Mouse (Mus musculus) olfactory bulb, adult 2 months (tissue): Measurements from ENCODE around the gene Ramp3.

Experiments used
- CTCF ChIP-seq: fragments of 200-500 bp; IDR thresholded peaks from 2 replicates; pipeline ENCODE4 v1.5.1; 2012; ENCODE audit warnings: low read depth, mild to moderate bottlenecking, low read length, moderate library complexity; ENCODE audit not compliant: insufficient read depth
- POLR2A ChIP-seq: fragments of 200-500 bp; IDR thresholded peaks from 2 replicates; pipeline ENCODE4 v1.6.1; 2012; ENCODE audit warnings: mild to moderate bottlenecking, low read depth, low read length, moderate library complexity; ENCODE audit not compliant: insufficient read depth

DNA sequence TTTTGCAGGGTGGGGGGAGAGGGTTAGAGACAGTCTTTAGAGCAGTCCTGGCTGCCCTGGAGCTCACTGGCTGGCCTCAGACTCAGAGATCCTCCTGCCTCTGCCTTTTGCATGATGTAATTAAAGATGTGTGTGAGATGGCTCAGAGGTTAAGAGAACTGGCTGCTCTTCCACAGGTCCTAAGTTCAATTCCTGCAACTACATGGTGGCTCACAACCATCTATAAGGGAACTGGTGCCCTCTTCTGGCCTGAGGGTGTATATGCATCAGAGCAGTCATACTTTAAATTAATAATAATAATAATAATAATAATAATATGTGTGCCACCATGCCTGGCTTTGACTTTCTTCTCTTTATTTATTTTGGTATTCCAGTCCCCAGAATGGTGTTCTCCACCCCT, 28.7 kb upstream of the Ramp3 start:
- TF ChIP-seq POLR2A (no peak), CTCF (no peak)
